Mouse (Mus musculus): Measurements from ENCODE around the gene Dazap1.

Gene Dazap1

DNA sequence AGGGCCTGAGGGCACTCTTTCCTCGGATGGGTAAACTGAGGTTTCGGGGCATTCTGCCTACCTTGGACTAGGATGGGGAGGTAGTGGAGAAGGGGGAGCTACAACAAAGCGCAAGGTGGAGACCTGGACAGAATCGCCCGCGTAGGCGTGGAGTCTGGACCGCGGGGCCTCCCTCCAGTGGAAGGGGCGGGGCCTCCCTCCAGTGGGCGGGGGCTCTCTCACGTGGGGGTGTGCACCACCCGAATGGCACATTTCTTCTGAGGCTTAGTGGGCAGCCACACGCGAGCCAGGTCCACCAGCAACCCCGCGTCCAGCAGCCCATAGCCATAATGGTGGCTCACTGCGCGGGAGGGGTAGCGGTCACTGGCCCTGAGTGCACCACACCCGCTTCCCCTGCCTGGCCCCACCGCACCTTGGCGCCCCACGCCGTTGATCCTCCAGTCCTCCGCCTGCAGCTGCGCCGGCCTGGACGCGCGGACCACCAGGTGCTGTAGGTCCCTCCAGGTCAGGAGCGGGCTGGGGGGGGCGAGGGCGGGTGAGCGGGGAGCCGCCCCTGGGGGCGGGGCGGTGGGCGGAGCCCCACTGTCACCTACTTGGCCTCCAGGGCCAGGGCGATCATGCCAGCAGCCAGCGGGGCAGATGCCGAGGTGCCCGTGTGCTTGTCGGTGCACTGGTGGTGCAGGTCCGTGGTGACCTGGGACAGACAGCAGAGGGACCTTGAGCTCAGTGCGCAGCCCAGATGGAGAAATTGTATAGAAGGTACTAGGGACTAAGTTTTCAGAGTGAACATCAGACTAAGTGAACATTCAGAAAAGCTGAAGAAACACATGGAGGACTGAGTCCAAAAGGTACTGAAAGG is 62.2 kb downstream of the Dazap1 start:
- peak; percentile 66 for DNase-seq (ENCODE audit: low spot score)

DNA sequence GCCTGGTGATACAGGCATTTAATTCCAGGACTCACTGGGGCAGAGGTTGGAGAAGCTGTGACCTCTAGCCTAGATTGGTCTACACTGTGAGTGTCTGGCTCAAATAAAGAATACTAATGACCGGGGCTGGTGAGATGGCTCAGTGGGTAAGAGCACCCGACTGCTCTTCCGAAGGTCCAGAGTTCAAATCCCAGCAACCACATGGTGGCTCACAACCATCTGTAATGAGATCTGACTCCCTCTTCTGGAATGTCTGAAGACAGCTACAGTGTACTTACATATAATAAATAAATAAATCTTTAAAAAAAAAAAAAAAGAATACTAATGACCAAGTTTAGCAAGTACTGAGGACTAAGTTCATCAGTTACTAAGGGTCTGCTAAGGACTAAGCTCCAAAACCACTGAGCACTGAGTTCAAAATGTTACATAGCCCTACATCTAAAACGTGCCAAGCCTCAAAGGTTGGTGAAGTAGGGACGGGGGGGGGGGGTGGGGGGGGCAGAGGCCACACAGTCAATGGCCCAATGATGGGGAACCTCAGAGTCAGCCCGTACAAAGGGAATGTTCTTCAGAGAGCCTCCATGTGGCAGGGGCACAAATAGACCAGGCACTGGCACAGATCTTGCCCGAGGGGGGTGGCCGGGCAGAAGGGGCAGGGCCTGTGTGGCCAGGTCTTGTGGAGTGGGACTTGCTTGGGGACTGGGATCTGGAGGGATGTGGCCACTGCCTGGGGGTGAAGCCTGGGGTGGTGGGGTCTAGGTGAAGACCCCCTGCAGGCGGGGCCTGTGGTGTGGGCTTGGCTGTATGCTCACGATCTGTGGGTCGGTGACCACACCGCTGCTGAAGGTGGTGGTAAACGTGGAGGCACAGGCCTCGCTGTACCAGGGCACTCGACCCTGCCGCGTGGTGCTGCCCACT is 63.1 kb downstream of the Dazap1 start:
- DNase-seq (ENCODE audit: low spot score), result no peak

DNA sequence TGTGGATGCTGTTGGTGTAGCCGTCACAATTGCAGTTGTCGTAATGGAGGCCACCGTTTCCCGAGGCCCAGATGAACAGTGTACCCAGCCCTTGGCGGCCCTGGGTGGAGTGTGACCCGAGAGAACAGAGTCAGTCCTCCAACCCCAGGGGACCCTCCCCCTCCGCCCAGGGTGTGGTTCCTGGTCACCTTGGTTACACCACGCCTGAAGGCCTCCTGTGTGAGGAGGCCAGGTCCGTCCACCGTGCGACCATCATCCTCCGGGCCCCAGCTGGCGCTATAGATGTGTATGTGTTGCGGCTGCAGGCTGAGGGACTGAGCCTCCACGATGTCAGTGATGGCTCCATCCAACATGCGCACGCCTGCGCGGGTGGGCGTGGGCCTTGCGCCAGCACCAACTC is 63.8 kb downstream of the Dazap1 start:
- DNase-seq (ENCODE audit: low spot score), result no peak

DNA sequence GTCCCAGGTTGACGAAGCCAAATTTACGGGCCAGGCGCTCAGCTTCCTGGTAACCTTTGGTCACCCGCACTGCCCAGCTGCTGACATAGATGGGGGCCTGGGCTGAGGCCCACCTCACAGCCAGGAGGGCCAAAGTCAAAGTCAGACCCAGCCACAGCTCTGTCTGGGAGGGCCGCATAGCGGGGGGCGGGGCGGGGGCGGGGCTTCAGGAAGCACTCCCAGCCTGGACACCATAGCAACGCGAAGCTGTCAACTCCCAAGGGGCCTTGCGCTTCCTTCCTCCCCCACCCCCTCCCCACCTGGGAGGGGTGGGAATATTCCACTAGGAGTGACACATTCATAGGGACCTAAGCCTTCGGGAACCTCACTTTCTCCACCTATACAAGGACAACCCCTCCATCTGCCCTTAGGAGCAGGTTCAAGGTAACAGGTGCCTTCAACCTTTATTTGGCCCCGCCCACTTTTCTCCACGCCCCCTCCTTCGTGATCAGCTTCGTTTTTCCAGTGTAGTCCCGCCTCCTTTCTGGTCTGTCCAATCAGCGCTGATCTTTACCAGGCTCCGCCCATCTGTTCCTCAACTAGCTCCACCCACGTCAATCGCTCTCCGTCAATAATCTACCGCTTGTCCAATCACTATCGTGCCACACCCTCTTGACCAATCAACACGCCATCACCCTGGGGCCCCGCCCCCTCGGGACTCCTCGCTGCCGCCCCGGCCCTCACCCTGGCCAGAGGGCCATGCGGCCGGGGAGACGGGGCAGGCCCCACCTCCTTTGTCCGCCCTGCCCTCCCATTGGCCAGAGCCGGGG is 68.2 kb downstream of the Dazap1 start, which contains the start of the genes Pcsk4 and Reep6:
Gene Pcsk4, minus strand, starts transcription at position 226 of the 809 bp plus-strand sequence.
Gene Reep6, plus strand, starts transcription at position 681 of the 809 bp plus-strand sequence.
- DNase-seq (ENCODE audit: low spot score), result peak; percentile 99

DNA sequence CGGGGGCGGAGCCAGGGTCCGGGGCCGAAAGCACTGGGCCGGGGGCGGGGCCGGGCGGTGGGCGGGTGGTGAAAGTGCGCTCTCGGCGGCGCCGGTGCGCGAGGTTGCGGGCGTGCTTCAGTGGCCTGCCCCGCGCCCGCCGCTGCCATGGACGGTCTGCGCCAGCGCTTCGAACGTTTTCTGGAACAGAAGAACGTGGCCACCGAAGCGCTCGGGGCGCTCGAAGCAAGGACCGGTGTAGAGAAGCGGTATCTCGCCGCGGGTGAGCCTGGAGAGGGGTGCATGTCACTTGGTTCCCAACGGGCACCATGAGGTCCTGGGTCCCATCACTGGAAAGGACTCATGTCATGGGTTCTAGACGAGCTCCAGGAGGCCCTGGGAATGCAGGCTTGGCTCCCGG is 68.8 kb downstream of the Dazap1 start:
- no peak for DNase-seq (ENCODE audit: low spot score)

DNA sequence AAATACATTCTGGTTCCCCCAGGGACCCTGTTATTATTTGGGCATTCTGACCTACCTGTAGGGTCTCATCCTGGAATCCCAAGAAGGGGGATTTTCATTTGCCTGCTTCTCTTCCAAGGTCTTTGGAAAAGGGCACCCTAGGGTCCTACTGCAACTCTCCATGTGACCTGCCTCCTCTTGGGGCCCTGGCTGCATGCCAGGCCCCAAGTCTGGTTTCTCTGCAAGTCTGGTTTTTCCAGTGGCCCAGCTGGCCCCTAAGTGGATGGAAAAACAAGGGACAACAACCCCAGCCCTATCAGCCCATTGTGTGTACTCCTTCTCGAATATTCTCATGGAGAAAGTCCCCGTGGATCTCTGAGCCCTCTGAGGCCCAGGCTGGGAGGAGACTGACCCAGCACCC is 69.6 kb downstream of the Dazap1 start:
- no peak for DNase-seq (ENCODE audit: low spot score)

DNA sequence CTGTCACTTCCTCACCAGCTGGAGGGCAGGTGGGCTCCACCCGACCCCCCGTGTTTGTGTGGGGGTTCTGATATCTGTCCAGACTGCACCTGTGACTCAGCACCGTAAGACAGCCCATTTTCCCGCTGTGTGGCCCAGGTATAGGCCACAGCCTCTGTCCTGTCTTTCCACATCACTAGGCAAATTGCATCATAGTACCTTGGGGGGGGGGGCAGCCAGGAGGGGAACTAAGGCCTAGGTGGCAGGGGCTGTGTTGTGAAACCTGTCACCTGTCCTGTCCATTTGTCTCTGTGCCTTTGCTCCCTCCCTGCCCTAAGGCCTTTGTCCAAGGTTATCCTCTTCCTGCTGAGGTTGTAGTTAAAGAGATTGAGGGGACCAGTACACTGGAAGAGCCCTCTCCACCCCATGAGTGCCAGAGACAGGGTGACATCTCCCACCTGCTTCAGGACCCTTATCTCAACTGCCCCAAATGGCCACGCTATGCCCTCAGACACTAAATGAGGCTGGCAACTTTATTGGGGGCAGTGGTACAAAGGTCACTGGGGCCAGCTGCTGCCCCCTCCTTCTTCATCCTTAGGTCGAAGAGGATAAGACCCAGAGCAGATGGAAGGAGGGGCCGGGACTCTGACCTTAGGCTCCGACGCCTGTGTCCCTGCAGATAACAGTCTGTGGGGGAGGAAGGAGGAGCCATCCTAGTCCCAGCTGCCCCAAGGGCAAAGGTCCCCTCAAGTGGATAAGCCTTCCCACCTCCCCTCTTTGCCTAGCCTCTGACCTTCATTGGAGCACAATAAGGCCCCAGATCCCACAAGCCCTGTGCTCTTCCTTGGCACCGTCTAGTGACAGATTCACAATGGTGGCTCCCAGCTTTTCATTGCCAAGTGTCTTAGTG is 70.6 kb downstream of the Dazap1 start:
- no peak for DNase-seq (ENCODE audit: low spot score)

DNA sequence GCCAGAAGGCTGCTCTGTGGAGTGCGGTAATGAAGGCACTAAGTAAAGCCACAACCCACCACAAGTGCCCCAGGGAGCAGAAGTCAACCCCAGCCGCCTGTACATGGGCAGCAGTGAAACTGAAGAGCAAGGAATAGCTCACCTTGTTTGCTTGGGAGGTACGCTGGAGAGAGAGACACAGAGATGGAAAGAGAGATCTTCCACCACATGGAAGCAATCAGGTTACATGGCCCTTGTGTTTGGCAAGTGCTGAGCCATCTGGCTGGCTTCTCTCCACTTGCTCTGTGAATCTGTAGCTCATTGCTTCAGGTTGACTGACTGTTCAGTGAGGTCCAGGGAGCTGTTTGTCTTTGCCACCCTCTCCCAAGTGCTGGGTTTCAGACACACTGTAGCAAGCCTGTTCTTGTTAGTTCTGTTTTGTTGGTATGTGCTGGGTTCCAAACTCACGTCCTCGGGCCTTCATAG is 71.3 kb downstream of the Dazap1 start:
- DNase-seq (ENCODE audit: low spot score), result no peak

DNA sequence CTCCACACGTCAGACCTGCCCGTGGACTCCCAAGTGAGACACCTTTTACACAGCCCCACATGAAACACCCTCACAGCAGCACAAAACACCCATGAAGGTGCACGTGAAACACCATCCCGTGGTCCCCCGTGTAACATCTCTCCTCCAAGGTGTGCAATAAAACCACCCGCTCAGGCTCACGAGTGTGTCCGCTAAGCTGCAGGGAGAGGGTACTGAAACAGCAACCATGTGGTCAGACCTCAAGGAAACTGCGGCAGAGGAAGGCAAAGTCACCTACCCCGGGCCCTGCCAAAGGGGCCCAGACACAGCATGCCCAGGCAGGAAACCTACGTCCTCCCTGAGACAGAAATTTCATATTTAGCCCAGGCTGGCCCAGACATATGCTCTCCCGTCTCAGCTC is 75.0 kb downstream of the Dazap1 start:
- DNase-seq (ENCODE audit: low spot score), result no peak
